Mouse (Mus musculus) liver, embryonic 15.5 days (tissue): ENCODE measurements at regions not wholly inside any gene's neighbourhood (a gene's known extent, or its start where the extent isn't known, plus 50 kb on each side); places are given as distances from the start of the nearest gene placed in this dataset.

ENCODE experiments used
- ATAC-seq: fragments of 200-750 bp; cut with Nextera tagmentation; 2 replicates; pipeline ENCODE4 v1.8.0; 2017; ENCODE audit warnings: moderate number of reproducible peaks, mild to moderate bottlenecking, moderate library complexity; ENCODE audit not compliant: insufficient read depth
- H3K27ac ChIP-seq: fragments of 300-500 bp; sonication (generic); replicated peaks from 2 replicates; pipeline ENCODE4 v1.5.1; 2015; ENCODE audit warnings: mild to moderate bottlenecking, inconsistent platforms
- H3K27me3 ChIP-seq: fragments of 300-500 bp; sonication (generic); 2 replicates; pipeline ENCODE4 v1.6.1; 2015; ENCODE audit warnings: mild to moderate bottlenecking, inconsistent platforms
- H3K36me3 ChIP-seq: fragments of 300-500 bp; sonication (generic); replicated peaks from 2 replicates; pipeline ENCODE4 v1.6.1; 2015; ENCODE audit warnings: moderate library complexity, mild to moderate bottlenecking, inconsistent platforms
- H3K4me1 ChIP-seq: fragments of 300-500 bp; sonication (generic); replicated peaks from 2 replicates; pipeline ENCODE4 v1.6.1; 2015; ENCODE audit warnings: inconsistent platforms
- H3K4me2 ChIP-seq: fragments of 300-500 bp; sonication (generic); 2 replicates; pipeline ENCODE4 v1.6.1; 2015; ENCODE audit warnings: moderate library complexity, mild to moderate bottlenecking, inconsistent platforms
- H3K4me3 ChIP-seq: fragments of 300-500 bp; sonication (generic); replicated peaks from 2 replicates; pipeline ENCODE4 v1.5.1; 2015; ENCODE audit warnings: mild to moderate bottlenecking, inconsistent platforms
- H3K9ac ChIP-seq: fragments of 300-500 bp; sonication (generic); 2 replicates; pipeline ENCODE4 v1.6.1; 2015; ENCODE audit warnings: moderate library complexity, mild to moderate bottlenecking, inconsistent platforms
- H3K9me3 ChIP-seq: fragments of 300-500 bp; sonication (generic); replicated peaks from 2 replicates; pipeline ENCODE4 v1.6.1; 2016; ENCODE audit warnings: inconsistent platforms
- WGBS: fragments of 180-500 bp; shearing (Covaris S2); methylation state at CpG from one replicate; pipeline ENCODE4 v1.1.7; 2015; ENCODE audit warnings: mixed read lengths; ENCODE audit not compliant: insufficient replicate concordance; 5-methylcytosine and 5-hydroxymethylcytosine counted together

DNA sequence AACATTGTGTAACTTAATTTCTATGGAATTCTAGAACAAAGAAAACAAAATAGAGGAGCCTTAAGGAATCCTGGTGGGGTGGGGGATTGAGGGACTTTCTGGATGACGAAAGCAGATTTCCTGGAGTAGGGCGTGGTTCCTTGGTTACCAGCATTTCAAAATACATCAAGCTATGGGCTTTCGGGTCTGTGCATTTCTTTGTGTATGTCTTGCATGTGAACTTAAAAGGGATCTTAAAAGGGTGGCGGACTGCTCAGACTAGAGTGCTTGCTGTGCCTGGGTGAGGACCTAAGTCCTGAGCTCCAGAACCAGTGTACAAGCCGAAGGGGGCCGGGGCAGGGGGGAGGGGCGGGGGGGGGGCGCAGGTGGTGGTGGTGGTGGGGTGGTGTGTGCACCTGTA, 91.5 kb upstream of the Slc45a1 start:
- H3K36me3 ChIP-seq, result no peaks in the 10 kb centered on the region
- no peak overlapping the region for H3K4me2 ChIP-seq
- H3K9ac ChIP-seq, result no peak overlapping the region
- 66% methylated on average over 8 of the region's 8 CpGs for WGBS
- H3K27ac ChIP-seq, result no peak overlapping the region
- H3K4me1 ChIP-seq, result peaks cover 10% of the 10 kb centered on the region
- H3K4me3 ChIP-seq, result no peak overlapping the region
- no peaks in the 10 kb centered on the region for H3K9me3 ChIP-seq
- H3K27me3 ChIP-seq, result no peaks in the 10 kb centered on the region
- no peak for ATAC-seq

GRCm38 (mm10) chr4:150743103-150743502, 91.1 kb upstream of the Slc45a1 start:
- 20% methylated on average over 6 of the region's 6 CpGs for WGBS
- no peak overlapping the region for H3K27ac ChIP-seq
- peaks cover 7% of the 10 kb centered on the region for H3K4me1 ChIP-seq
- no peak overlapping the region for H3K4me3 ChIP-seq
- no peak overlapping the region for H3K9ac ChIP-seq
- no peaks in the 10 kb centered on the region for H3K27me3 ChIP-seq
- no peaks in the 10 kb centered on the region for H3K36me3 ChIP-seq
- no peak overlapping the region for H3K4me2 ChIP-seq
- ATAC-seq, result no peak
- no peaks in the 10 kb centered on the region for H3K9me3 ChIP-seq

GRCm38 (mm10) chr4:150741810-150742209, 89.8 kb upstream of the Slc45a1 start:
- Histone ChIP-seq H3K4me2 (no peak overlapping the region), H3K27ac (no peak overlapping the region), H3K36me3 (no peaks in the 10 kb centered on the region), H3K9ac (no peak overlapping the region), H3K4me1 (peaks cover 6% of the 10 kb centered on the region), H3K4me3 (no peak overlapping the region), H3K9me3 (no peaks in the 10 kb centered on the region), H3K27me3 (no peaks in the 10 kb centered on the region)
- WGBS, result 56% methylated on average over 4 of the region's 4 CpGs
- ATAC-seq, result no peak

DNA sequence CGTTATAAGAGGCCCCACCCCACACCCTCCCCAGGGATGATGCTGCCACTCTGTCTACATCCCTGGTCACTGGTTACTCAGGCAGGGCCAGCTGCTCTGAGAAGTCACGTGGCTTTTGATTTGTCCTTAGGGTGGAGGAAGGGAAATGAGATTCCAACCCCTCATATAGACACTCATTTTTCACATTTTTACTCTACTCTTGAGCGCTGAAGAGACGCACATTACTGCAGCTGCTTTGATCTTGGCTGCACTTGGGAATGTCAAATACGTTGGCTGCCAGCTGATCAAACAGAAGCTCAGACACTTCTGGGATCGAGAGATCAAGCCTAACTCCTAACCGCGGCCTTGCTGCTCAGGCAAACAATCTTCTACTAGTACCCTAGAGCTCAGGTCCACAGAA, 88.2 kb upstream of the Slc45a1 start:
- Histone ChIP-seq H3K9ac (no peak overlapping the region), H3K36me3 (no peaks in the 10 kb centered on the region), H3K27ac (no peak overlapping the region), H3K4me1 (no peaks in the 10 kb centered on the region), H3K9me3 (no peaks in the 10 kb centered on the region), H3K27me3 (no peaks in the 10 kb centered on the region), H3K4me2 (no peak overlapping the region), H3K4me3 (no peak overlapping the region)
- 51% methylated on average over 8 of the region's 8 CpGs for WGBS
- ATAC-seq, result no peak

- Histone ChIP-seq H3K4me3 (no peak overlapping the region), H3K4me2 (no peak overlapping the region), H3K4me1 (no peaks in the 10 kb centered on the region), H3K27me3 (no peaks in the 10 kb centered on the region), H3K36me3 (no peaks in the 10 kb centered on the region), H3K27ac (no peak overlapping the region), H3K9ac (no peak overlapping the region), H3K9me3 (no peaks in the 10 kb centered on the region)
- 86% methylated on average over 9 of the region's 9 CpGs for WGBS
- no peak for ATAC-seq
These were observed 86.8 kb upstream of the Slc45a1 start for GRCm38 (mm10) chr4:150738736-150739135.

DNA sequence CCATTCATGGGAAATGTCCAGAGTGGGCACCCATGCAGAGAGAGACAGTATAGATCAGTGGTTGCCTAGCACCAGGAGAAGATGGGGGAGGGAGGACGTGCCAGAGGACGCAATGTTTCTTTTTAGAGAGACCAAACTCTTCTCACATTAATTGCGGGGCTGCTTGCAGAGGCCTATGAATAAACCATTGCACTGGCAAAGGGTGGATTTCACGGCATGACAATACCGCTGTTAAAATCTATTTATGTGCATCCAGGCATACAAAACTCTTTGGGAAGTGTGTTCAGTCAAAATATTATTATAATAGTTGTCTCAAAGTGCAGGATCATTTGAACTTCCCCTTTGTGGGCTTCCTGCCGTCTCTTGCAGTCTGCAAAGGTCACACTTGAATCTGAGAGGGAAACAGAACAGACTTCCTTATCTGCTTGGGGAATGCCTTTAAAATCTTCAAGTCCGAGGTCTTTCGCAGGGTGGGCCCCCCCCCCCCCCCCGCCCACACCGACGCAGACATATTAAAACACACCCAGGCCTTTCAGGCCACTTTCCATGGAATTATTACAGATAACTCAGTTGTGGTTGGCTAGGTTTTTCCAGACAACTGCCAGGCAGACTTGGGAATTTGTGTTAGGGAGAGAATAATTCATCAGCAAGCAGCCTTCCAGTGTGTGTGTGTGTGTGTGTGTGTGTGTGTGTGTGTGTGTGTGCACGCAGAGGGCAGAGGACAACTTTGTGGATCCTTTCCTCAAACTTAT, 78.3 kb upstream of the Slc45a1 start:
- WGBS, result 8% methylated on average over 12 of the region's 12 CpGs
- H3K27ac ChIP-seq, result no peak overlapping the region

DNA sequence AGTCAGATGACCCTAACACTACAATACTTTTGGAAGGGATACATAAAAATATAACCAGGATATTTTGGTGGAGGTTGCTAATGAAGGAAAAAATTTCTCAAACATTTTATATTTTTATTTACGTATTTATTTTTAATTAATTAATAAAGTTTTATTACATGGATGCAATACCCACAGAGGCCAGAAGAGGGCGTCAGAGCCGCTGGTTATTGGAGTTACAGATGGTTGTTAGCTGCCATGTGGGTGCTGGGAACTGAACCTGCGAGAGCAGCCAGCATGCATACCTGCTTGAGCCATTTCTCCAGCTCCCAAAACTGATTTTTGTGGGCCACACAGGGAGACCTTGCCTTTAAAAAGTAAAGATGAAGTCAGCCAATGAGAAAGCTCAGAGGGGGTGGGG, 74.6 kb upstream of the Slc45a1 start:
- Histone ChIP-seq H3K4me3 (no peak overlapping the region), H3K36me3 (no peaks in the 10 kb centered on the region), H3K4me2 (no peak overlapping the region), H3K9me3 (no peaks in the 10 kb centered on the region), H3K27me3 (no peaks in the 10 kb centered on the region), H3K9ac (no peak overlapping the region), H3K4me1 (peaks cover 4% of the 10 kb centered on the region; the same call in 1 of the 2 replicates), H3K27ac (no peak overlapping the region)
- no peak for ATAC-seq
- 41% methylated on average over 4 of the region's 4 CpGs for WGBS

More for the DNA sequence above, 78.3 kb upstream of the Slc45a1 start:
- ATAC-seq, result no peak
- Histone ChIP-seq H3K27me3 (no peaks in the 10 kb centered on the region), H3K4me1 (peaks cover 4% of the 10 kb centered on the region; the same call in 1 of the 2 replicates), H3K4me2 (no peak overlapping the region), H3K36me3 (no peaks in the 10 kb centered on the region), H3K9me3 (no peaks in the 10 kb centered on the region), H3K9ac (no peak overlapping the region), H3K4me3 (no peak overlapping the region)

GRCm38 (mm10) chr4:150726136-150726480, 74.1 kb upstream of the Slc45a1 start:
- ATAC-seq, result no peak
- Histone ChIP-seq H3K9ac (no peak overlapping the region), H3K27me3 (no peaks in the 10 kb centered on the region), H3K36me3 (no peaks in the 10 kb centered on the region), H3K4me2 (no peak overlapping the region), H3K27ac (no peak overlapping the region), H3K9me3 (no peaks in the 10 kb centered on the region), H3K4me1 (peaks cover 4% of the 10 kb centered on the region; the same call in 1 of the 2 replicates), H3K4me3 (no peak overlapping the region)
- WGBS, result 71% methylated on average over 3 of the region's 3 CpGs

GRCm38 (mm10) chr4:150725443-150726135, 73.6 kb upstream of the Slc45a1 start:
- ATAC-seq, result no peak
- no peak overlapping the region for H3K9ac ChIP-seq
- peaks cover 4% of the 10 kb centered on the region; the same call in 1 of the 2 replicates for H3K4me1 ChIP-seq
- no peaks in the 10 kb centered on the region for H3K36me3 ChIP-seq
- H3K9me3 ChIP-seq, result no peaks in the 10 kb centered on the region
- WGBS, result 44% methylated on average over 17 of the region's 17 CpGs
- no peaks in the 10 kb centered on the region for H3K27me3 ChIP-seq
- no peak overlapping the region for H3K4me3 ChIP-seq
- H3K4me2 ChIP-seq, result no peak overlapping the region
- H3K27ac ChIP-seq, result no peak overlapping the region

- ATAC-seq, result no peak
- Histone ChIP-seq H3K4me1 (peaks cover under 1% of the 10 kb centered on the region; the same call in 1 of the 2 replicates), H3K27me3 (no peaks in the 10 kb centered on the region), H3K4me2 (no peak overlapping the region), H3K9ac (no peak overlapping the region), H3K9me3 (no peaks in the 10 kb centered on the region), H3K27ac (no peak overlapping the region), H3K36me3 (no peaks in the 10 kb centered on the region), H3K4me3 (no peak overlapping the region)
- WGBS, result 71% methylated on average over 11 of the region's 11 CpGs
These were observed 72.8 kb upstream of the Slc45a1 start for GRCm38 (mm10) chr4:150724823-150725222.

- H3K4me2 ChIP-seq, result no peak overlapping the region
- H3K27ac ChIP-seq, result no peak overlapping the region
- WGBS, result 34% methylated on average over 12 of the region's 12 CpGs
- no peaks in the 10 kb centered on the region for H3K9me3 ChIP-seq
- no peaks in the 10 kb centered on the region for H3K27me3 ChIP-seq
- no peak for ATAC-seq
- no peak overlapping the region for H3K4me3 ChIP-seq
- H3K36me3 ChIP-seq, result no peaks in the 10 kb centered on the region
- H3K4me1 ChIP-seq, result no peaks in the 10 kb centered on the region; the same call in 1 of the 2 replicates
- no peak overlapping the region for H3K9ac ChIP-seq
These were observed 69.8 kb upstream of the Slc45a1 start for GRCm38 (mm10) chr4:150721619-150722283.
